Mouse (Mus musculus): ENCODE data around the gene Ctnna2.

Ctnna2 gene

DNA sequence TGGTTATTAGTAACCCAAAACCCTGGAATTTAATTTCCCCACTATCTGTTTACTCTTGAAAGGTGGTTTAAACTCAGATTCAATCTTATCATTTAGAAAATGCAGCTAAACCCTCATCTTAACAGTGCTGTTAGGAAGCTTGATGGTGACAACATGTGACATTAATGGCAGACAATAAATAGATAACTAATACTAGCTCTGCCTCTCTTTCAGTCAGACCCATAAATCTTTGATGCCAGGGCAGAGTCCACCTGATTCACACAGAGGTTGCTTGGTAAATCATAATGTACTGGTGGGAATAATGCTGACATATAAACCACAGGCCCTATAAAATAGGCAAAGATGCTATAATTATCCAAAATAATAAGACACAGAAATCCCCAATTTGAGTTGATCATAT is 398.6 kb downstream of the Ctnna2 start:
- DNase-seq (ENCODE audit: low spot score) = no peak

DNA sequence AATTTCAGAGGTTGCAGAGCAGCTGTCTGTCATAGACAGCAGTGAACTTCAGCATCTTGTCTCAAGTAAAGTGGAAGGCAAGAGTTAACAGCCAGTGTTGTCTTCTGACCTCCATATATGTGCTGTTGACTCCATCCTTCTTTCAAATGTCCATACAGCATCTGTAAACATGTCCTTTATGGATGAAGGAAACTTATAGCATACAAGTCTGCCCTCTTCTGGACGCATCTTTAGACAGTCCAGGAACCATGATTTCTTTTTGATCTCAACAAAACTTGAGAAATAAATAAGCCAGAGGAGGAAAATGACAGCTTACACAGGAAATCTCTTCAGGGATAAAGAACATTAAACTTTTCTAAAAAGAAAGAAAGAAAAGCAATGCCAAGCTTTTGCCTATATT is 400.9 kb downstream of the Ctnna2 start:
- DNase-seq (ENCODE audit: low spot score) = no peak

DNA sequence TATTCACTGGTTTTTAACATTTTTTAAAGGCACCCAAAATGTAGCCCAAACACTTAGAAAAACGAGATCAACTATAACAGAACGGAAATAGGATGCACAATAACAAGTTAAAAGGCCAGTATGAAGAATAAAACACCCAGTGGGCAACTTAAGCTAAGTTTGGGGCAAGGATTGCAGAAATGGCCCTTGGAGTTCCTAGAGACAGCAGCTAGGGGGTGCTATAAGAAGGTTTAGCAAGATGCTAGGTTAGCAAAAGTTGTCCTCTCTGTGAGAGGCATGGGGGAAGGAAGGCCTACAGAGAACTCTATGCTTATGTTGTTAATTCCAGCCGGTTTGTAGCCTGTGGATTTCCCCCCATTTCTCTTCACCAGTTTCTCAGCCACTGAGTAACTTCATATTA is 401.9 kb downstream of the Ctnna2 start:
- no peak for DNase-seq (ENCODE audit: low spot score)

GRCm38 (mm10) chr6:77572614-77573013 is 406.9 kb downstream of the Ctnna2 start:
- no peak for DNase-seq (ENCODE audit: low spot score)

- no peak for DNase-seq (ENCODE audit: low spot score)
These were observed 409.6 kb downstream of the Ctnna2 start for GRCm38 (mm10) chr6:77569851-77570250.

GRCm38 (mm10) chr6:77556181-77556580 is 423.3 kb downstream of the Ctnna2 start:
- DNase-seq (ENCODE audit: low spot score) = no peak

- no peak for DNase-seq (ENCODE audit: low spot score)
These were observed 442.3 kb downstream of the Ctnna2 start for GRCm38 (mm10) chr6:77537055-77537807.

GRCm38 (mm10) chr6:77527636-77528035 is 451.9 kb downstream of the Ctnna2 start:
- no peak for DNase-seq (ENCODE audit: low spot score)

GRCm38 (mm10) chr6:77521836-77522235 is 457.7 kb downstream of the Ctnna2 start:
- no peak for DNase-seq (ENCODE audit: low spot score)

DNA sequence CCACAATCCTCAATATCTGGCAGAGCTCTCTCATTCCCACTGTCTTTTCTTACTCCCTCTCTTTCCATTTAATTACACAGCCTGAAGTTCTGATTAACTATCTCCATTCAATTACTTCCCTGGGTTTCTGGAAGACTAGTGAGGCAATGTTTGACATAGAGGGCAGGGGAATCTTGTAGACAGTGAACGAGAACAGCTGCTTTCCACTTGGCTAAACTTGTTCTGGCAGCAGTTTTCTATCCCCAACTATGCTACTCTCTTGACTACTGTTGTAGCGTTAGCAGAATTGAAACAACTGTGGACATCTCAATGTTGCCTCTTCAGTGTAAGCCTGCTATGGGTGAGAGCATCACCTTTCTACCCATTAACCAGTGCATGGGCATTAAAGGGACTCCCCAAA is 463.0 kb downstream of the Ctnna2 start:
- DNase-seq (ENCODE audit: low spot score) = no peak

GRCm38 (mm10) chr6:77511805-77512204 is 467.7 kb downstream of the Ctnna2 start:
- no peak for DNase-seq (ENCODE audit: low spot score)

GRCm38 (mm10) chr6:77491721-77492120 is 487.8 kb downstream of the Ctnna2 start:
- no peak for DNase-seq (ENCODE audit: low spot score)

GRCm38 (mm10) chr6:77486658-77487057 is 492.8 kb downstream of the Ctnna2 start:
- DNase-seq (ENCODE audit: low spot score) = no peak

- no peak for DNase-seq (ENCODE audit: low spot score)
These were observed 497.4 kb downstream of the Ctnna2 start for GRCm38 (mm10) chr6:77482081-77482480.

GRCm38 (mm10) chr6:77475354-77475753 is 504.1 kb downstream of the Ctnna2 start:
- DNase-seq (ENCODE audit: low spot score) = peak; percentile 55

DNA sequence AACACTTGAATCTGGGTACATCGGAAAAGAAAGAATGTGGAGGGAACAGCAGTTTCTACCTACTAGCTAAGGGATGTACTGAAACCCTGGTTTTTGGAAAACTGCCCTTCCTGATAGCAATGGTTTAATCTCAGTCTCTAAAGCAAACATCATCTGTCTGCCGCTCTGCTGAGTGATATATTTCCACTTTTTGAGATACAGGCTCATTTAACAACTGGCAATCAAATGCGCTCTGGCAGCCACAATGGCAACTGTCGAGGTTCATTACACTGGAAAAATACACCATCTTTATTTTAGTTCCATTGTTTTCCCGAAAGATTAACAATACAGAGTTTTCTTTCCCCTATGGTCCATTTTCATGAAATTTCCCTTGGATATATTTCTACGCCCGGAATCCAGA is 506.2 kb downstream of the Ctnna2 start:
- DNase-seq (ENCODE audit: low spot score) = no peak

GRCm38 (mm10) chr6:77468058-77468457 is 511.4 kb downstream of the Ctnna2 start:
- no peak for DNase-seq (ENCODE audit: low spot score)

- DNase-seq (ENCODE audit: low spot score) = peak; percentile 2
These were observed 516.8 kb downstream of the Ctnna2 start for GRCm38 (mm10) chr6:77462737-77463136.

DNA sequence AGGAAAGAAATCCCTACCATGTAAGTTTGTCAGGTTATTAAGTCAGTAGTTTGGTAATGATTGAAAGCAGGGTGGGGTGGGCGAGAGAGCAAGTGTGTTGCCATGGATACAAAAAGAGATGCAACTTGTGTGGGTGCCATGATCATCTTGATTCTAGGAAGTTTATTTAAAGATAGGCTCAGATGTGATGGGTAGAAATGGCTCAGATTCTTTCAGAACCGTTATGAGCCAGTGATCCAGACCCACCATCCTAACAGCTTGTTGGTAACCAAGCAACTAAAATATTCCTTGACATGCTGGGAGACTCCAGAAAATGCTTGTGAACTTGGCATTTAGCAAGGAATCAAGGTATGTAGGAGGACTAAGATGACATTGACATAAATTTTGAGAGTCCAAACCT is 521.6 kb downstream of the Ctnna2 start:
- DNase-seq (ENCODE audit: low spot score) = no peak

DNA sequence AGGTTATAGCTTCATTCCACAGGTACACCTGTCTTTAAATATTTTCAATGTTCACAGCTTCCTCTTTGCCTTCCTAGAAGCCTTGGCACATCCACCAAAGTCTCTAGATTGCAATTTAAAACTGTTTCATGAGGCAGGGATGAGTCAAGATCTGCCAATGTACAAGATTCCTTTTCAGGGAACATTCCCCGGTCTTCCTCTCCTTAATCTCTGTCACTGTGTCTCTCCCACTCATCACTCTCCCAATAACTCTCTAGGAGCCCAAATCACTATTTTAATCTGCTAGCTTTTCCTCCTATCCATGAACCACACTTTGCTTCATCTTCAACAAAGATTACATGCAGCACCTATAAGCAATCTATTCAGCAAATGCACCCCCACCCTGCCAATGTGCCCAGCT is 532.6 kb downstream of the Ctnna2 start:
- no peak for DNase-seq (ENCODE audit: low spot score)

DNA sequence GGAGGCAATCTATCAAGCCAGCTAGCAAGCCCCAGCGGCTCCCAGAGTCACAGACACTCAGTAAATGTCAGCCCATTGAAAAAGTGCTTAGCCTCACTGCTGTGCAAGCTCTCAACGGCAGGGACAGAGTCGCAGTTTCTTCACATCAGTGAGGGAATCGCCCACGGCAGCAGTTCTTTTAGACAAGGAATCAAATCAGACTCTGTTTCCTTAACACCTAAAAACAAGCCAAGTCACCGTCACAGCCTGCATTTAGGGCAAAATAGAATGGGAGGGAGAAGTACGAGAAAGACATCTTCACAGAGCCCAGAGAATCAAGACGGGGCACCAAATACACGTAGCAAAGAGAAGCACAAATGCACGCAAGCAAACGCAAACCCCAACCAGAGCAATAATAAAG is 535.6 kb downstream of the Ctnna2 start:
- no peak for DNase-seq (ENCODE audit: low spot score)

- no peak for DNase-seq (ENCODE audit: low spot score)
These were observed 538.4 kb downstream of the Ctnna2 start for GRCm38 (mm10) chr6:77441051-77441450.

DNA sequence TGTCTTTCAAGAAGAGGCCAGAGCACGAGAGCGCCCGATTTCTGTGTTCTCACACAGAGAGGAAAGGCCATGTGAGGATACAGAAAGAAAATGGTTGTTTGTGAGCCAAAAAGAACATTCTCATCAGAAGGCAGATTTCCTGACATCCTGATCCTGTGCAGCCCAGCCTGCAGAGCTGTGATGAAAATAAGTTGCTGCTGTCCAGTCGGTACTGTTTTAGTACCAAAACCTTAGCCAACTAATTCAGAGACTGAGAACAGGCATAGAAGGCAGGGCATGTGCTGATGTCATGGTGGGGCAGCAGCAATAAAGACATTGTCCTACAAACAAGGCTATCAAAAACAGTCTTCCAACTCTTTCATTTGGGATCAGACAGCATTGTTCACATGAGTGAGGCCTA is 549.1 kb downstream of the Ctnna2 start:
- DNase-seq (ENCODE audit: low spot score) = no peak

DNA sequence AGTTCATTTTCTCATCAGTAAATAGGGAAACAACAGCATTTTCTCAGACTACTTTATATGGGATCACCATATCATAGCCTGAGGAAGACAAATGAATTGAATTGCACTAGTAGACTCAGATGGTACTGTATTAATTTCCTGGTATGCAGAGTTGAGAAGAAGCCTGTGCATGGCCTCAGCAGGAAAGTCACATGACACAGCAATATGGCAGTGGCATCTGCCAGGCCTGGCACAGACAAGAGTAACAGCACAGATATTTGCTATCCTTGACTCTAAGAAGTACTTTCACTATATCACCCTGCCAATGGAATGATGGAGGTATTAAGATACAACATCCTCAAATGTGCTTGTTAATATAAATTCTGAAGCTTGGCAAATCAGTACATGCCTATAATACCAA is 553.8 kb downstream of the Ctnna2 start:
- no peak for DNase-seq (ENCODE audit: low spot score)

Measured in ovary, adult 18-20 months (tissue).